ENCODE assay signal across 18 mouse cellular contexts in the genomic region with DNA sequence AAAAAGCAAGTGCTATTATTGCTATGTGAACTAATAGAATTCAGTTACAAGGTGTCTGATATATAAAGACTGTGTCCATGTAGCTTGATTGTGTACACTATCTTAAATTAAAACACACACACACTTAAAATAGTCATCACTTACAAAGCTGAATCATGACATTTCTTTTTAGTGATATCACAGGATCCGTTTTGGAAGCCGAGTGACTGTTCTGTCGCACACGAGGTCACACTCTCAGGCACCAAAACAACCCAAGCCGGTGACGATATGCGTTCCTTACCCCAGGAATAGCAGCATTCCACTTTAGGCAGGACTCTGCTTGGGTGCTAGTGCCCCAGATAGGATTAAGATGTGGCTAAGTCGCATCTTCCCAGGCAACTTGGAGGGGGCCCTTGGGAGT.
"Had no signal": no experiment of that assay in that cellular context is flagged by ENCODE, and none has a peak within 500 bp of the region (broad histone marks: within the 10 kb centered on the region; RNA-seq: fewer than 3 reads in every experiment).

No protein-coding gene starts in this region.

- H3K27ac ChIP-seq: kidney, postnatal 0 days; limb, embryonic 10.5 days; liver, embryonic 15.5 days; midbrain, embryonic 13.5 days; neural tube, embryonic 15.5 days; stomach, postnatal 0 days had no signal

- ATAC-seq: lung, postnatal 0 days; midbrain, embryonic 13.5 days had no signal

- H3K9me3 ChIP-seq: limb, embryonic 10.5 days; liver, embryonic 15.5 days; neural tube, embryonic 15.5 days had no signal

- H3K9ac ChIP-seq: liver, embryonic 15.5 days; midbrain, embryonic 13.5 days; neural tube, embryonic 15.5 days had no signal

- DNase-seq: kidney, postnatal 36 days; layer of hippocampus, adult 9-11 months; layer of hippocampus, postnatal 36 days; lung, adult 2 months; lung, postnatal 36 days; right cerebral cortex, adult 18-20 months; right cerebral cortex, postnatal 25 days; thymus, adult 18-20 months; thymus, postnatal 14 days had no signal

- H3K4me2 ChIP-seq: liver, embryonic 11.5 days; liver, embryonic 15.5 days; midbrain, embryonic 13.5 days; neural tube, embryonic 15.5 days had no signal

- H3K4me3 ChIP-seq: limb, embryonic 10.5 days; liver, embryonic 15.5 days; midbrain, embryonic 13.5 days; myocyte; neural tube, embryonic 15.5 days had no signal

- H3K27me3 ChIP-seq: liver, embryonic 15.5 days; midbrain, embryonic 13.5 days; neural tube, embryonic 15.5 days had no signal

- H3K36me3 ChIP-seq: limb, embryonic 10.5 days; liver, embryonic 15.5 days; midbrain, embryonic 13.5 days; neural tube, embryonic 15.5 days had no signal
